Mouse (Mus musculus) right cerebral cortex, adult 2 months (tissue): ENCODE results near the gene Dnajc11.

Experiments
- DNase-seq, 2 experiments: peaks; one replicate each; pipeline ENCODE4 v3.0.0; 2021 to 2022; ENCODE audit warnings: low spot score in 2 of 2

The Dnajc11 gene

GRCm38 (mm10) chr4:152009076-152010051 lies 75.9 kb downstream of the Dnajc11 start:
- peak; percentile 76 to 81 for DNase-seq

GRCm38 (mm10) chr4:152010091-152010706 lies 76.7 kb downstream of the Dnajc11 start:
- DNase-seq: peak in 1 of 2 experiments; percentile 42

GRCm38 (mm10) chr4:152010707-152011134 lies 77.2 kb downstream of the Dnajc11 start:
- no peak for DNase-seq

- DNase-seq: no peak
Observed at GRCm38 (mm10) chr4:152011171-152011760, 77.8 kb downstream of the Dnajc11 start.

- no peak for DNase-seq
Observed at GRCm38 (mm10) chr4:152012109-152012508, 78.6 kb downstream of the Dnajc11 start.

GRCm38 (mm10) chr4:152013036-152013813 lies 79.7 kb downstream of the Dnajc11 start:
- DNase-seq: no peak

GRCm38 (mm10) chr4:152019073-152019472 lies 85.6 kb downstream of the Dnajc11 start:
- no peak for DNase-seq

- no peak for DNase-seq
Observed at GRCm38 (mm10) chr4:152020024-152020423, 86.5 kb downstream of the Dnajc11 start.

- no peak for DNase-seq
Observed at GRCm38 (mm10) chr4:152021568-152022097, 88.1 kb downstream of the Dnajc11 start.

- DNase-seq: peak; percentile 29 to 33
Observed at GRCm38 (mm10) chr4:152022506-152022905, 89.0 kb downstream of the Dnajc11 start.

GRCm38 (mm10) chr4:152024525-152024924 lies 91.0 kb downstream of the Dnajc11 start:
- no peak for DNase-seq

GRCm38 (mm10) chr4:152026751-152027508 lies 93.4 kb downstream of the Dnajc11 start:
- no peak for DNase-seq

GRCm38 (mm10) chr4:152027524-152027923 lies 94.0 kb downstream of the Dnajc11 start, which contains the start of gene Zbtb48:
Zbtb48 (minus strand) TSS chr4:152027671.
- DNase-seq: peak; percentile 96 to 98

GRCm38 (mm10) chr4:152028456-152028855 lies 95.0 kb downstream of the Dnajc11 start:
- no peak for DNase-seq

- DNase-seq: no peak
Observed at GRCm38 (mm10) chr4:152029087-152029486, 95.6 kb downstream of the Dnajc11 start.

GRCm38 (mm10) chr4:152029997-152030396 lies 96.5 kb downstream of the Dnajc11 start:
- DNase-seq: no peak
